Mouse (Mus musculus): ENCODE results near the gene Gm10277.

DNA sequence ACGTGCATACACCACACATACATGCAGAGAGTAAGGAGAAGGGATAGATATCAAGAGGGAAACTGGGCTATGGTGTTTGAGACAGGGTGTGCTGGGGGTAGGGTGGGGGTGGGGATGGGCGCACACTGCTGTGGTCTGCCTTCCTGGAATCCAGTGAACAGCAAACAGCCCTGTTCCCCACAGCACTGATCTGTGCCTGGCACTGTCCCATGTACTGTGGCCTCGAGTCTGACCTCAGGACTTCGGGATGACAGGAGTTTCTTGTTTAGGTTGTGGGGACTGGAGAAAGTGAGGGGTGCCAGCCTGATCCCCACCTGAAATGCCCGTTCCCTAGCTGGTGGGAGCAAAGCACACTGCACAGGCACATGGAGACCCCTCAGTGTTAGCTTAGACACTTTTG is at the start of gene Gm10277:
- TF ChIP-seq CTCF (IDR thresholded peaks at IDR 0.05; ENCODE audit: control insufficient read depth, insufficient read depth, insufficient replicate concordance, low read depth, low read length) (no peak), POLR2A (IDR thresholded peaks at IDR 0.05; ENCODE audit: control insufficient read depth, low read depth, low read length) (no peak)

Data from testis, adult 2 months (tissue).